Mouse (Mus musculus): ENCODE results near the gene Bcas2.
"Not testable (repeated sequence)": the region's sequence is repeated elsewhere in the genome, so short reads cannot be mapped to it uniquely, and the experiment has no call there.

- TF ChIP-seq CTCF, EP300 (IDR thresholded peaks at IDR 0.05; ENCODE audit: low read depth): not testable (repeated sequence)
Observed at GRCm38 (mm10) chr3:103215399-103215798, 43.9 kb downstream of the Bcas2 start.
